Mouse (Mus musculus) ES-E14 (cell line): ENCODE measurements around the gene Pdzd2. TPM values are rescaled to one million over a fixed set of nuclear protein-coding genes. Genes with fewer than 3 reads are reported as not detected.

Source experiments
- DNase-seq: peaks from one replicate; pipeline ENCODE4 v3.0.0-alpha.2; 2013; ENCODE audit warnings: low read depth, low spot score
- H3K27ac ChIP-seq: 2 replicates; pipeline ENCODE4 v1.5.1; 2012; ENCODE audit warnings: low read depth, mild to moderate bottlenecking, low read length, moderate library complexity, mixed read lengths; ENCODE audit not compliant: poor library complexity, insufficient read depth, severe bottlenecking
- H3K36me3 ChIP-seq: 2 replicates; pipeline ENCODE4 v1.6.1; 2012; ENCODE audit warnings: mild to moderate bottlenecking, low read length, moderate library complexity, mixed read lengths; ENCODE audit not compliant: control insufficient read depth, poor library complexity, insufficient read depth, severe bottlenecking
- H3K4me1 ChIP-seq, 2 experiments: fragments of 150-350 bp in 1 of 2; sonication (generic) in 1 of 2; 2 replicates each; pipeline ENCODE4 v1.6.1; 2012; ENCODE audit warnings: low read length in 2 of 2, mild to moderate bottlenecking in 1 of 2, mixed read lengths in 1 of 2; ENCODE audit not compliant: control insufficient read depth in 2 of 2, insufficient read depth in 2 of 2, poor library complexity in 1 of 2
- H3K4me3 ChIP-seq, 2 experiments: fragments of 150-350 bp in 1 of 2; sonication (generic) in 1 of 2; 2 replicates each; pipeline ENCODE4 v1.5.1; 2012; ENCODE audit warnings: low read length in 2 of 2, low read depth in 1 of 2, mild to moderate bottlenecking in 1 of 2, mixed read lengths in 1 of 2; ENCODE audit not compliant: insufficient read depth in 1 of 2, poor library complexity in 1 of 2, severe bottlenecking in 1 of 2
- H3K9ac ChIP-seq: 2 replicates; pipeline ENCODE4 v1.6.1; 2012; ENCODE audit warnings: low read depth, mild to moderate bottlenecking, low read length, mixed read lengths; ENCODE audit not compliant: poor library complexity, insufficient read depth, severe bottlenecking
- H3K9me3 ChIP-seq: fragments of 150-350 bp; sonication (generic); 2 replicates; pipeline ENCODE4 v1.6.1; 2012; ENCODE audit warnings: low read depth, mild to moderate bottlenecking, low read length; ENCODE audit not compliant: control insufficient read depth, insufficient read depth
- CHD2 ChIP-seq: IDR thresholded peaks from 2 replicates; pipeline ENCODE4 v1.6.1; 2014; ENCODE audit warnings: mild to moderate bottlenecking, low read depth, low read length, inconsistent platforms
- HCFC1 ChIP-seq: IDR thresholded peaks from 2 replicates; pipeline ENCODE4 v1.6.1; 2012; ENCODE audit warnings: low read length, inconsistent platforms, borderline replicate concordance; ENCODE audit not compliant: insufficient read depth
- MAFK ChIP-seq: IDR thresholded peaks from 2 replicates; pipeline ENCODE4 v1.6.1; 2014; ENCODE audit warnings: mild to moderate bottlenecking, low read depth, low read length, inconsistent platforms; ENCODE audit not compliant: insufficient read depth
- ZC3H11A ChIP-seq: IDR thresholded peaks from 2 replicates; pipeline ENCODE4 v1.6.1; 2012; ENCODE audit warnings: low read depth, mild to moderate bottlenecking, inconsistent platforms, low read length, borderline replicate concordance
- ZNF384 ChIP-seq: IDR thresholded peaks from 2 replicates; pipeline ENCODE4 v1.6.1; 2012; ENCODE audit warnings: low read depth, low read length, inconsistent platforms
- in situ Hi-C, 2 experiments: fragments of 600-800 bp; cut with MboI; formaldehyde crosslinking; loops; one replicate each; pipeline ENCODE4 v1.15.1; 2025; ENCODE audit warnings: low sequenced_read_pairs in 2 of 2, inconsistent platforms in 1 of 2; ENCODE audit not compliant: unreplicated experiment in 2 of 2
- total RNA-seq: library from RNA; depleted of rRNA; stranded (reverse); fragments of 300-350 nt; gene quantifications from 2 replicates; pipeline ENCODE4 v1.2.3, GENCODE M21; 2012

The Pdzd2 gene
- total RNA-seq, 1 experiment: 6.3 TPM

GRCm38 (mm10) chr15:12364096-12364495 is 375.6 kb downstream of the Pdzd2 start:
- no peak overlapping the region for H3K27ac ChIP-seq
- no peaks in the 10 kb centered on the region for H3K9me3 ChIP-seq
- H3K36me3 ChIP-seq: no peaks in the 10 kb centered on the region
- TF ChIP-seq HCFC1: no peak
- no peak for DNase-seq
- in situ Hi-C loops: loop anchor here in 1 of 2 experiments (10.0 kb wide), 1 partner anchor 431 kb away; no protein-coding TSS in a partner anchor
- H3K9ac ChIP-seq: no peak overlapping the region
- H3K4me1 ChIP-seq: peaks cover 0 to 2% of the 10 kb centered on the region in 2 experiments; a peak in 1 of 4 replicates
- no peak overlapping the region for H3K4me3 ChIP-seq

GRCm38 (mm10) chr15:12362701-12363040 is 377.1 kb downstream of the Pdzd2 start:
- no peak for DNase-seq
- Histone ChIP-seq H3K4me1 (0 out of 4 replicates have a peak, but pooled peaks cover 0 to 2% of the 10 kb centered on the region in 2 experiments), H3K9me3 (no peaks in the 10 kb centered on the region), H3K27ac (no peak overlapping the region), H3K36me3 (no peaks in the 10 kb centered on the region), H3K4me3 (no peak overlapping the region), H3K9ac (no peak overlapping the region)
- TF ChIP-seq HCFC1 (no peak), ZC3H11A (no peak), CHD2 (no peak), MAFK (no peak), ZNF384 (no peak)
- in situ Hi-C loops: loop anchor here in 1 of 2 experiments (10.0 kb wide), 1 partner anchor 432 kb away; no protein-coding TSS in a partner anchor

- H3K4me1 ChIP-seq: no peaks in the 10 kb centered on the region
- H3K9ac ChIP-seq: no peak overlapping the region
- no peak overlapping the region for H3K4me3 ChIP-seq
- no peaks in the 10 kb centered on the region for H3K36me3 ChIP-seq
- no peak for DNase-seq
- H3K9me3 ChIP-seq: no peaks in the 10 kb centered on the region
- TF ChIP-seq HCFC1 (no peak), CHD2 (no peak), MAFK (no peak), ZC3H11A (no peak), ZNF384 (no peak)
- no peak overlapping the region for H3K27ac ChIP-seq
- in situ Hi-C loops: loop anchor here in 1 of 2 experiments (10.0 kb wide), 1 partner anchor 433 kb away; no protein-coding TSS in a partner anchor
Observed at GRCm38 (mm10) chr15:12362001-12362700, 377.6 kb downstream of the Pdzd2 start.

GRCm38 (mm10) chr15:12360519-12361212 is 379.1 kb downstream of the Pdzd2 start:
- DNase-seq: no peak
- Histone ChIP-seq H3K9me3 (no peaks in the 10 kb centered on the region), H3K27ac (no peak overlapping the region), H3K4me1 (no peaks in the 10 kb centered on the region), H3K36me3 (peaks cover 3% of the 10 kb centered on the region; the same call in 1 of the 2 replicates), H3K9ac (no peak overlapping the region), H3K4me3 (no peak overlapping the region)
- TF ChIP-seq ZC3H11A (no peak), CHD2 (no peak), ZNF384 (no peak), HCFC1 (no peak), MAFK (no peak)
- in situ Hi-C loops: loop anchor here in 1 of 2 experiments (10.0 kb wide), 1 partner anchor 434 kb away; no protein-coding TSS in a partner anchor
